Mouse (Mus musculus) embryonic facial prominence, embryonic 12.5 days (tissue): ENCODE measurements around the gene Tfap2b. TPM values are rescaled to one million over a fixed set of nuclear protein-coding genes. Genes with fewer than 3 reads are reported as not detected.

Experiments used
- polyA plus RNA-seq: library from polyadenylated mRNA; unstranded; fragments of >200 nt; fragmentation: Nextera tagmentation; extraction: Ambion mirVana; gene quantifications from 2 replicates; pipeline ENCODE4 v1.2.1, GENCODE M21; 2016

Gene Tfap2b
- polyA plus RNA-seq, 1 experiment from 2014 or later: 41.5 TPM

Other genes with a start within 250 kb of the Tfap2b start
- gene Tfap2d, start 105.9 kb upstream of the Tfap2b start, polyA plus RNA-seq: 0.17 and 0.31 TPM in 2 replicates